Mouse (Mus musculus) lung, adult 10 weeks (tissue): ENCODE data around the gene Mtln. TPM values are rescaled to one million over a fixed set of nuclear protein-coding genes. Genes with fewer than 3 reads are reported as not detected.

Experiments
- polyA plus RNA-seq: library from polyadenylated mRNA; stranded (reverse); fragments of 350-450 nt; fragmentation: Illumina TruSeq; extraction: RNeasy Lipid Tissue Mini Kit (QIAGEN cat#74804); gene quantifications from one replicate; pipeline ENCODE4 v1.2.3, GENCODE M21; 2014; ENCODE audit warnings: low read depth, low replicate concordance; ENCODE audit not compliant: insufficient read depth

Gene Mtln
- polyA plus RNA-seq: 49.9 TPM

DNA sequence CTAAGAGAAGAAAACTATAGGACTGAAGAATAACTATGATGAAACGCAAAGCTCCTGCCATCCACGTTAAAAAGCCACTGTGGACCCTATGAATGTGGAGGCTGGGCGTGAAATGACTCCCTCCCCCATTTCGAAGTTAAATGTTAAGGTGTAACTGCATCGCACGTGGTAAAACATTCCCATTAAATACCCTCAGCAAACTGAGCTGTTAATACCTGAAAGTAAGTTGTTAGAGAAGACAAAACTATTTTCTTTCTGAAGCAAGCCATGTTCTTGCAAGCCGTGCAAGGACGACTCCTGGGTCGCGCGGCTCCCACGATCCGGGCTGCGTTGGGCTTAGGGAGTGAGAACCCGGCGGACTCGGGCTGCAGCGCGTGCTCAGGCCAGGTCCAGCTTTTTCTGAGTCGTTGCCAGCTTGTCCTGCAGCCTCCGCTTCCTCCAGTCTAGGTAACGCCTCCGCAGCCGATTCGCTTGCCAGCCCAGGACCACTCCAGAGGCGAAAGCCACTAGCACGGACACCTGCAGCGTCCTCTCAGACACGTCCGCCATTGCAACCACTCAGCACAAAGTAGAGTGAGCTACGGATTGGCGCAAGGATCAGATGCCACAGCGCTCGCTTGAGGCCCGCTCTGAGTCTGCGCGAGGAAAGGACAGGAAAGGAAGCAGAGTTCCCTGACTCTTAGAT is at the start of gene Mtln:
Gene Mtln (minus strand): TSS at position 570 of the 685 bp plus-strand sequence.

DNA sequence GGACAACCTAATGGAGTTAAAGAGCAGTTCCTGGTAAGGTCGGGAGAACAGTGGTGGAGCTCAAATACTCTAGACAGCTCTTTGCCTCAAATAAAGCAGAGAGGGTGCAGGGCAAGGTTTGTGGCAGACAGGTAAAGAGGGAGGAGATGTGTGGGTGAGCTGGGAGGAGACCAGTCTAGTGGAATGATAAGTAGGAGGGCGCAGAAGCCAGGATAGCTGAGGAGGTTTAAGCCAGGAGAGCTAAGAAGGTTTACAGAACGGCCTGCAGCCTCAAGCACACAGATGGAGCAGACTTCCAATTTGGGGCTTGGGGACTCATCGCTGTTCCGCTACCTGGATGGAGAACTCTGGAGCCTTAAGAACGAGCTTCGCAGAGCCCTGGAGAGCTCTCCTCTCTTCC is 46.3 kb upstream of the Mtln start, which contains the start of gene Acoxl:
Gene Acoxl (plus strand): TSS at position 301 of the 400 bp plus-strand sequence.

DNA sequence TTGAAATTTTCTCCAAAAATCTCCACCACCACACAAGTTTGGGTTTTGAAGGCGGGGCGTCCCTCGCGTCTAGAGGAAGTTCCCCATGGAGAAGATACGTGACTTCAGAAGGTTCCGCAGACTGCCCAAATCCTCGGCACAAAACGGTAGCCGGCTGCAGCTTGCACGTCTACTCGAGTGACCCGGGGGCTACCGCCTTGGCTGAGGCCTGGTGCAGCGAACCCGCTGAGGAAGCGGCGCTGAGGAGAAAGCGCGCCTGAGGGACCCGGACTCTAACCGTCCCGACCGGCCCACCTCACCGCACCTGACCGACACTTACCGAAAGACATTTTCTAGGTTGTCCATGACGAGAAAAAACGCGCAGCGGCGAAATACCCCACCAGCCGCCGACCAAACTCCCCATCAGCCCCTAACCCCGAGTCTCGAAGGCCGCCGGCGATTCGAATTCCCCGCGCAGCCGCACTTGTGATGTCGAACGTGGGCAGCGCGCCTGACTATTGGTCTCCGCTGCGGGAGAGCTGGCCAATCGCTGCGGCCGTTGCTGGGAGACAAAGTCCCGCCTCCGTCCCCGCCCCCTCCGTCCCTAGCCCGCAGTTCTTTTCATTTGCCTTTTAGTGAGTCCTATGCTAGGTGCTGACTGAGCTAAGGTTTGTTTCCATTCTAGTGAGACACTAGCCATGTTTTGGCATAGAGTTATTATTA is 39.3 kb upstream of the Mtln start, which contains the start of gene Bub1:
Gene Bub1 (minus strand): TSS at position 465 of the 702 bp plus-strand sequence.

DNA sequence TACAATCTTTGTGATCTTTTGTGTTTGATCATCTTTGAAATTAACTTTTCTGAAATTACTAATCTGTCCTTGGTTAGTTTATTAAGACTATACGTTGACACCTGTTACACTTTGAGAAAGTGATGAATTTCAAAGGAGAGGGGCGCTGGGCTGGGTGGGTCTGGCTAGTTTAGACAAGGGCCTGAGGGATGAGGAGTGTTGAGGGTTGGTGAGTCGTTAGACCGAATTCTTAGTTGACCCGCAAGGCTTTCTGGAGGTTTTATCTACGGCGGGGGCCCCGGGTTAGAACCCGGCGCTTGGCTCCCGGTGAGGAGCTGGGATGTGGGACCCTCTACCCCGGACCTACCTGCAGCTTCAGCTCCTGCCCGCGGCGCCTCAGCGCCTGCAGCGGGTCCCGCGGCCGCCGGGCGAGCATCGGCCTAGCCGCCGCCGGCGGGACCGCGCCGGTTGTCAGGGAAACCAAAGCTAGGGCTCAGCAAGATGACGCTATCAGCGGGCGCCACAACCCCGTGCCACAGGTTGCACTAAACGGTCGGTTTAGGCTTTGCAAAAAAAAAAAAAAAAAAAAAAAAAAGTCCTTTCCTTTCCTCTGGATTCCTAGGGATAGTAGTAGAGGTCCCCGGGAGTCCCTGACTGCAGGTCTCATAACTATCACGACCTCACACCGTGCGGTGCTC is 3.7 kb downstream of the Mtln start, which contains the start of gene Nphp1:
Gene Nphp1 (minus strand): TSS at position 458 of the 677 bp plus-strand sequence.

Other genes starting within 250 kb of the Mtln start
- gene Zfp661, start 205.4 kb downstream of the Mtln start, polyA plus RNA-seq: 1.4 TPM
- 30.5 TPM for gene Mrps5, start 205.3 kb downstream of the Mtln start, polyA plus RNA-seq
- gene Mal, start 135.8 kb downstream of the Mtln start, polyA plus RNA-seq: 13.2 TPM
- 5.6 TPM for gene Mall, start 62.6 kb downstream of the Mtln start, polyA plus RNA-seq
- 17.6 TPM for gene Nphp1, start 3.6 kb downstream of the Mtln start, polyA plus RNA-seq
- gene Bub1, start 39.4 kb upstream of the Mtln start, polyA plus RNA-seq: 0.96 TPM
- gene Acoxl, start 46.4 kb upstream of the Mtln start, polyA plus RNA-seq: 41.4 TPM